Mouse (Mus musculus): ENCODE data around the gene 1700109H08Rik. TPM values are rescaled to one million over a fixed set of nuclear protein-coding genes. Genes with fewer than 3 reads are reported as not detected.
A peak's percentile ranks its signal among the peaks of the same experiment; 100 is the strongest.
"Not testable (repeated sequence)": the region's sequence is repeated elsewhere in the genome, so short reads cannot be mapped to it uniquely, and the experiment has no call there.

The 1700109H08Rik gene
- total RNA-seq, 1 experiment from 2014 or later = 3.9 TPM

DNA sequence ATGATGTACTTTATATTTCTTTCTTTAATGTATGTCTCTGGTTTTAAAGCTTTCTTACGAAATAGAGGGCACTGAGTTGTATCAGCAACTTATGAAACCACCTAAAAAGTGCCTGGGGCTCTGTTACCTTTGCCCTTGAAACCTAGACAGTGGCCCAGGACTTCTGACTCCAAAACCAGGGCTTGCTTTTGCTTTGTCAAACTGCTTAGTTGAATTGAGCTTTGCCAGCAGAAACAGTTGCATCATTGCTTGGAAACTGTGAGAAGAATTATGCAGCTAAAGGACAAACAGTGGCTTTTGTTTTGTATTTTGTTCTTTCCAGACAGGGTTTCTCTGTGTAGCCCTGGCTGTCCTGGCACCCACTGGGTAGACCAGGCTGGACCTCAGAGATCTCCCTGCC is 28.9 kb downstream of the 1700109H08Rik start:
- DNase-seq = no peak

GRCm38 (mm10) chr5:3600790-3601189 is 29.4 kb downstream of the 1700109H08Rik start:
- no peak for DNase-seq

DNA sequence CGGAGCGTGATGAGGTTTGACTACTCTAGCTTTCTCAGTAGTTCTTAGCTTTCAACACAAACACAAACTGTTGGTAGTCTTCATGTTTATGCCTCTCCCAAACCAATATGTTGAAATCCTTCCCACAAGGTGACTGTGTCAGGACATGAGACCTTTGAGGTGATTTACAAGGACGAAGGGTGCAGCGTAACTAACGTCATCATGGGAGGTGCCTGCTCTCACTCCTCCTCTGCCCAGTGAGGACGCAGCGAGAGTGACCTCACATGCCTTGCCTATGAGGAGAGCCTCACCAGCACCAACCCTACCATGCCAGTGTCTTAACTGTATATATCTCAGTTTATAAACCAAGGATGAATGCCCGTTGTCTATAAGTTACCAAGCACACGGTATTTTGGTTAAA is 35.7 kb downstream of the 1700109H08Rik start:
- DNase-seq = no peak

DNA sequence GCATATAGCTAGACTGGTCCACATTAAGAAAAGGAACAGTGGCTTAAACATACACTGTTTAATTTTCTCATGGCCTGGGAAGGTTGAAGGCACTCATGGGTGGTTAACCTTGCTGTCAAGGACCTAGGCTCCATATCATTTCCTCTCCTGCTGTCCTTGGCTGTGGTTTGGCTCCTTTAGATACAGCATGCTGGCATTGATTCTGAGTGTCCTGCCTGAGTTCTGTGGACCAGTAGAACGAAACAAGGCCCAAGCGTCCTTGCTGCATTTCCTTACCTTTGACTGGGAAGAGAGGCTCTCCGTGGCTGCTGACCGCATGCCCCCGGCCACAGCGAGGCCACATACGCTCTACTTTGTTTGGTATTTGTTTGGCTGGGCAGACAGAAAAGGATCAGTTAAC is 37.9 kb downstream of the 1700109H08Rik start:
- no peak for DNase-seq

- not testable (repeated sequence) for DNase-seq
These were observed 40.5 kb downstream of the 1700109H08Rik start for GRCm38 (mm10) chr5:3611835-3612234.

GRCm38 (mm10) chr5:3620486-3620885 is 49.1 kb downstream of the 1700109H08Rik start:
- DNase-seq = no peak

DNA sequence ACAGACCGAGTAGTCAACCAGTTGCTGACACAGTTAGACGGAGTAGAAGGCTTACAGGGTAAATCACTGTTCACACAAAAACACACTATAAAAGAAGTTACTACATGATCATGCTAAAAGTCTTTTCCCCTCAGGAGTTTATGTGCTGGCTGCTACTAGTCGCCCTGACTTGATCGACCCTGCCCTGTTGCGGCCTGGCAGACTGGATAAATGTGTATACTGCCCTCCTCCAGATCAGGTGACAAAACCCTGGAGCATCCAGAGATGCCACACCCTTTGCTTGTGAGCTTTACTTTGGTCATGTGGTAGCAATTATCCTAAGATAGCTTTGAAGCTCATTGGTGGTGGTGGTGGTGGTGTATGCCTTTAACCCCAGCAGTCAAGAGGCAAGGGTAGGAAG is 58.7 kb downstream of the 1700109H08Rik start:
- no peak for DNase-seq

DNA sequence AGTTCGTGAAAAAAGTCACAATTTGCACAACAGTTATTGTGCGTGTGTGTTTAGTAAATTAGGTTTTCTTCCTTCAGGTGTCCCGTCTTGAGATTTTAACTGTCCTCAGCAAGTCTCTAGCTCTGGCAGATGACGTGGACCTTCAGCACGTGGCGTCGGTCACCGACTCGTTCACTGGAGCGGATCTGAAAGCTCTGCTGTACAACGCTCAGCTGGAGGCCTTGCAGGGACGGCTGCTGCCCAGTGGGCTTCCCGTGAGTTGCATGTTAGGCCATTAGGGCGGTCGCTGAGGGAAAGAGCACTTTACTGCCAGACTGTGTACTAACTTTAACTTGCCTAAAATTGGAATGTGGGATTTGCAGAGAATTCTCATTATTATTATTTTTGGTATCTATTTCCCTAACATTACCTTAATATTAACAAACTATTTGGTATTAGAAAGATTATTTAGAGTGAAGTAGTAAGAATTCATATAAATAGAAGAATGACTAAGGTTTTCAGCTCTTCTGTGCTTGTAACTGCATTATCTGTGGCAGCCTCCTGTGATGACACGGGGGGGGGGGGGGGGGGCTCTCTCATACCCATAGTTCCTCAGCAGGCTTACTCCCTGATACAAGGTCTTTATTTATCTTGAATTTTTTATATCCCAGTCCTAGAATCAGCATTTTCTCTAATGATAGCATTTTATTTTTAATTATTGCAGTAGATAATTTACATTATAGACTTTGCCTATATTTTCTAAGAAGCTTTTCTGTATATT is 60.3 kb downstream of the 1700109H08Rik start:
- no peak for DNase-seq

- no peak for DNase-seq
These were observed 60.9 kb downstream of the 1700109H08Rik start for GRCm38 (mm10) chr5:3632285-3632684.

GRCm38 (mm10) chr5:3633315-3633714 is 61.9 kb downstream of the 1700109H08Rik start:
- no peak for DNase-seq

- peak; percentile 13 for DNase-seq
These were observed 62.6 kb downstream of the 1700109H08Rik start for GRCm38 (mm10) chr5:3633951-3634350.

Other genes with a start within 250 kb of the 1700109H08Rik start
- gene Cdk6, start 230.1 kb upstream of the 1700109H08Rik start, total RNA-seq (2021) = 19.1 and 27.0 TPM in 2 replicates
- 32.8 and 35.5 TPM in 2 replicates for gene Fam133b, start 27.7 kb upstream of the 1700109H08Rik start, total RNA-seq (2021)
- gene Pex1, start 24.5 kb downstream of the 1700109H08Rik start, total RNA-seq (2021) = 55.4 and 68.8 TPM in 2 replicates
- 8.3 and 14.9 TPM in 2 replicates for gene Rbm48, start 25.0 kb downstream of the 1700109H08Rik start, total RNA-seq (2021)
- gene Tmbim7, start 79.6 kb downstream of the 1700109H08Rik start, total RNA-seq (2021) = not detected in 2 replicates
- 135 and 166 TPM in 2 replicates for gene Gatad1, start 85.6 kb downstream of the 1700109H08Rik start, total RNA-seq (2021)
- 77.2 and 79.4 TPM in 2 replicates for gene Ankib1, start 231.4 kb downstream of the 1700109H08Rik start, total RNA-seq (2021)
- 56.9 and 61.0 TPM in 2 replicates for gene Krit1, start 231.6 kb downstream of the 1700109H08Rik start, total RNA-seq (2021)

Data from adrenal gland, postnatal 25 days (tissue).